Mouse (Mus musculus): ENCODE data around the gene Gm13539. TPM values are rescaled to one million over a fixed set of nuclear protein-coding genes. Genes with fewer than 3 reads are reported as not detected.
A peak's percentile ranks its signal among the peaks of the same experiment; 100 is the strongest.

The Gm13539 gene
- polyA plus RNA-seq, 1 experiment = not detected

DNA sequence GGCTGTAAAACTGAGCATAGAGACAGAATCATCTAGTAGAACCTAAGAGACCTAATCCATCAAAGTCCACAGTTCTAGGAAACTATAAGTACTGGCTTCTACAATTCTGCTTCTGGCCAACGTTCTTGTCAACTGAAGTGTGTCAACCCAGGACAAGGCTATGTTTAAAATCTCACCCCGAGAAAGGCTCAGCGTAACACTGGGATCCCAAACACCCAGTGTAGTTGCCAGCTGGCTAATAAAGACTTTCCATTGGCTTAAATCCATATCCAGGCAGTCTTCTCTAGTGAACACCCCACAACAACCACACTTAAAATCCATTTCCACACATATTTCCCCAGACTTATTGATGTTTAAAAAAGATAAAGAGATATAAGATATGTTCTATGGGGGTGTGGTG lies 48.7 kb downstream of the Gm13539 start:
- TF ChIP-seq CTCF (IDR thresholded peaks at IDR 0.05; ENCODE audit: borderline replicate concordance, extremely low read depth, insufficient read depth, insufficient read length) = no peak
- no peak for TF ChIP-seq POLR2A (IDR thresholded peaks at IDR 0.05; ENCODE audit: borderline replicate concordance, extremely low read depth, insufficient read depth, insufficient read length, poor library complexity, severe bottlenecking)
- no peak for DNase-seq (ENCODE audit: low read depth)

DNA sequence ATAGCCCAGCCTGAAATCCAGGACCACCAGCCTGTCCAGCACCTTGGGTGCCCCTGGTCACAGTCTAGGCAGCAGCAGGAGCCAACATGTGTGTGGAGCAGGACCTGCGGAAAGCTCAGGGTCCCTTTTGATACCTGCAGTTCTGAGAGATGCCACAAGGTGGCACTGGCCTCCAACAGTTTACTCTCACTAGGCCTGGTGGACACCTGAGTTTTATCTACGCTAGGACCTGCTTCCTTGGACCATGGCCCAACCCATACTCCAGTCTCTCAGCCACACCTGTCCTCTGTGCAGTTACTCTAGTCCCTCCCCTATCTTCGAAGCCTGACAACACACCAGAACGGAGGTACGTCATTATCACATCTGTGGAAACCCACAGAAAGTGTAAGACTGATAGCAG lies 54.2 kb downstream of the Gm13539 start:
- TF ChIP-seq POLR2A (IDR thresholded peaks at IDR 0.05; ENCODE audit: borderline replicate concordance, extremely low read depth, insufficient read depth, insufficient read length, poor library complexity, severe bottlenecking) (no peak), CTCF (IDR thresholded peaks at IDR 0.05; ENCODE audit: borderline replicate concordance, extremely low read depth, insufficient read depth, insufficient read length) (peak; percentile 95)
- peak; percentile 78 for DNase-seq (ENCODE audit: low read depth)

Other genes starting within 250 kb of the Gm13539 start
- 12.6 and 13.8 TPM in 2 replicates for gene Traf2, start 235.3 kb upstream of the Gm13539 start, polyA plus RNA-seq (2012; rRNA removed)
- gene Edf1, start 224.4 kb upstream of the Gm13539 start, polyA plus RNA-seq (2012; rRNA removed) = 166 and 189 TPM in 2 replicates
- gene Mamdc4, start 207.4 kb upstream of the Gm13539 start, polyA plus RNA-seq (2012; rRNA removed) = 5.0 and 8.2 TPM in 2 replicates
- 138 and 169 TPM in 2 replicates for gene Phpt1, start 207.0 kb upstream of the Gm13539 start, polyA plus RNA-seq (2012; rRNA removed)
- gene Ajm1, start 200.5 kb upstream of the Gm13539 start, polyA plus RNA-seq (2012; rRNA removed) = 24.5 and 30.3 TPM in 2 replicates
- 86.1 and 87.9 TPM in 2 replicates for gene Rabl6, start 173.7 kb upstream of the Gm13539 start, polyA plus RNA-seq (2012; rRNA removed)
- 0.03 and 0.07 TPM in 2 replicates for gene Ccdc183, start 164.6 kb upstream of the Gm13539 start, polyA plus RNA-seq (2012; rRNA removed)
- 31.7 and 34.8 TPM in 2 replicates for gene Tmem141, start 160.3 kb upstream of the Gm13539 start, polyA plus RNA-seq (2012; rRNA removed)
- 0.92 and 0.97 TPM in 2 replicates for gene Fcna, start 154.2 kb upstream of the Gm13539 start, polyA plus RNA-seq (2012; rRNA removed)
- gene Lcn8, start 129.1 kb upstream of the Gm13539 start, polyA plus RNA-seq (2012; rRNA removed) = 0.24 TPM in 1 of 2 replicates, not detected in the other
- gene Lcn5, start 124.3 kb upstream of the Gm13539 start, polyA plus RNA-seq (2012; rRNA removed) = not detected in 2 replicates
- gene Lcn6, start 105.5 kb upstream of the Gm13539 start, polyA plus RNA-seq (2012; rRNA removed) = not detected in 2 replicates
- gene Lcn10, start 99.5 kb upstream of the Gm13539 start, polyA plus RNA-seq (2012; rRNA removed) = not detected in 2 replicates
- not detected in 2 replicates for gene Obp2a, start 82.2 kb upstream of the Gm13539 start, polyA plus RNA-seq (2012; rRNA removed)
- gene Bmyc, start 75.5 kb upstream of the Gm13539 start, polyA plus RNA-seq (2012; rRNA removed) = 64.5 and 74.8 TPM in 2 replicates
- not detected in 2 replicates for gene Obp2b, start 45.2 kb upstream of the Gm13539 start, polyA plus RNA-seq (2012; rRNA removed)
- not detected in 2 replicates for gene Lcn3, start 16.7 kb upstream of the Gm13539 start, polyA plus RNA-seq (2012; rRNA removed)
- gene Lcn11, start 5.2 kb upstream of the Gm13539 start, polyA plus RNA-seq (2012; rRNA removed) = not detected in 2 replicates
- not detected in 2 replicates for gene Glt6d1, start 33.6 kb downstream of the Gm13539 start, polyA plus RNA-seq (2012; rRNA removed)
- gene Lcn9, start 40.9 kb downstream of the Gm13539 start, polyA plus RNA-seq (2012; rRNA removed) = not detected in 2 replicates
- gene Sohlh1, start 65.0 kb downstream of the Gm13539 start, polyA plus RNA-seq (2012; rRNA removed) = not detected in 2 replicates
- gene Kcnt1, start 81.5 kb downstream of the Gm13539 start, polyA plus RNA-seq (2012; rRNA removed) = 52.1 and 60.1 TPM in 2 replicates
- 32.6 and 71.2 TPM in 2 replicates for gene Camsap1, start 201.0 kb downstream of the Gm13539 start, polyA plus RNA-seq (2012; rRNA removed)
- gene Ubac1, start 239.5 kb downstream of the Gm13539 start, polyA plus RNA-seq (2012; rRNA removed) = 95.7 and 96.3 TPM in 2 replicates